Mouse (Mus musculus): ENCODE data around the gene Ergic1. TPM values are rescaled to one million over a fixed set of nuclear protein-coding genes. Genes with fewer than 3 reads are reported as not detected.

Ergic1 gene
- 126 and 134 TPM in 2 replicates for polyA plus RNA-seq (2014; fragmentation: Nextera tagmentation; extraction: Ambion mirVana)

DNA sequence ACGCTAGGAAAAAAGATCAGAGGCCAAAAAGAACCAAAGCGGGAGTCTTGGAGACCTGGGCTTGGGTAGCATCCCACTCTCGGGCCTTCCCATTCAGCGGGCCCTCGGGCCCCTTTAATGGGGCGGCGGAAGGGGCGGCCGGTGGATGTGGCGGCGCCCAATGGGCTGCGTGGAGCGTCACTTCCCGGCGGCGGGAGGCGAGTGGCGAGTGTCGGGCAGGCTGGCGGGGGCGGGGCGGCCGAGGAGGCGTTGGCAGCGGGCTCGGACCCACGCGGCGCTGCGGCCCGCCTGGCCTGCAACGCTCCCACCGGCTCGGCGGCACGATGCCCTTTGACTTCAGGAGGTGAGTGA, at the start of gene Ergic1:
Gene Ergic1, plus strand, starts transcription at position 200 of the 351 bp plus-strand sequence.
- Histone ChIP-seq H3K4me1 (ENCODE audit: control insufficient read depth, insufficient read depth, low read length) (peaks cover 19% of the 10 kb centered on the region), H3K4me2 (ENCODE audit: low read length) (peak within 1 kb of the TSS; percentile 94), H3K36me3 (ENCODE audit: control insufficient read depth, insufficient read depth, low read length) (peaks cover 15% of the 10 kb centered on the region; the same call in 1 of the 2 replicates), H3K27me3 (replicated peaks; ENCODE audit: control insufficient read depth, insufficient read depth, low read length) (no peaks in the 10 kb centered on the region), H3K4me3 (ENCODE audit: low read depth, low read length) (peak within 1 kb of the TSS; percentile 73), H3K9ac (ENCODE audit: low read length) (peak within 1 kb of the TSS; percentile 94), H3K27ac (ENCODE audit: low read depth, low read length) (peak within 1 kb of the TSS; percentile 58), H3K9me3 (replicated peaks; ENCODE audit: control insufficient read depth, low read length) (no peaks in the 10 kb centered on the region; the same call in 1 of the 2 replicates)
- peak; percentile 94 for DNase-seq (ENCODE audit: low spot score)
- ATAC-seq = peak; percentile 99
- under 1% methylated on average over 34 of the region's 36 CpGs for WGBS

DNA sequence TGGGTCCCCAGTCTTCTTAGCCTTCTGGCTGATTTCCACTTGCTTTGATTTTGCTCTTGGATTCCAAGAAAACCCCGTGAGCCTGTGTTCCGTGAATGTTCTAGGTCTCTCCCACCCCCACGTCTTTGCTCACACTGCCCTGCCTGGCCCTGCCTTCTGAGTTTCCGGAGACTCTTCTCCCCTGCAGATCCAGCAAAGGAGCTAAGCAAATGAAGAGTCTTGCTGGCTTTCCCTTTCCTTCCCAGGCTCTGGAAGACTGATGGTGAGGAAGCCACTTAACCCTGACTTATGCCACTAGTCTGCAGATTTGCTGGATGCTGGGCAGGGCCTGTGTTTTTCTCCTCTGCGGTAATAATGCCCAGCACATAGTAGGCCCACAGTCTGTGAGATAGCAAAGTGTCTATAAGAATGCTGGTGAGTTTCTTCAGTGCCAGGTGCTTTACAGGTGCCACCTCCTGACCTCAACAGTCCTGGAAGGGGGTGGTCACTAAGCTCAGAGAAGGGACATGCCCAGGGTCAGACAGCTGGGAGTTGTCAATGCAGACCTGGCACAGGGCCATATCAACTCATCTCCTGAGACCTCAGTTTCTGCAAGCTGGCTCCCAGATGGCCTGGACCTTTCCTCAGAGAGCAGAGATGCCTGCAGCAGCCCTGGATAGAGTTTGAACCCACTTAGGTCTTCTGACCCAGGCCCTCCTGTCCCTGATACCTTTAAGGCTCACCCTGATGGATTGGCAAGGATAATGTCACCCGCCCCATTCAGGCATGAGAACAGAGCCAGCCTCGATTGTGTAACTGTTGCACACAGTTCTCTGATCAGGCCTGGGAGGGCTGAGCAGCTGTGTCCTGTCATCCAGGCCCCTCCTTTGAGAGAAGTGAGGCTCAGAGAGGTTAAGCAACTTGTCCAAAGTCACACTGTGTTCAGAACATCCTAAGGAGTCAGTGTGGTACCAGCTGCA, 49.2 kb upstream of the Ergic1 start:
- no peak overlapping the region for H3K9ac ChIP-seq (ENCODE audit: low read length)
- ATAC-seq (no peak), DNase-seq (ENCODE audit: low spot score) (peak; percentile 7)
- no peak overlapping the region for H3K27ac ChIP-seq (ENCODE audit: low read depth, low read length)
- H3K36me3 ChIP-seq (ENCODE audit: control insufficient read depth, insufficient read depth, low read length) = no peaks in the 10 kb centered on the region
- H3K4me2 ChIP-seq (ENCODE audit: low read length) = no peak overlapping the region
- 66% methylated on average over 7 of the region's 7 CpGs for WGBS
- no peaks in the 10 kb centered on the region for H3K27me3 ChIP-seq (replicated peaks; ENCODE audit: control insufficient read depth, insufficient read depth, low read length)
- H3K4me1 ChIP-seq (ENCODE audit: control insufficient read depth, insufficient read depth, low read length) = peaks cover under 1% of the 10 kb centered on the region; the same call in 1 of the 2 replicates
- no peak overlapping the region for H3K4me3 ChIP-seq (ENCODE audit: low read depth, low read length)
- H3K9me3 ChIP-seq (replicated peaks; ENCODE audit: control insufficient read depth, low read length) = no peaks in the 10 kb centered on the region

DNA sequence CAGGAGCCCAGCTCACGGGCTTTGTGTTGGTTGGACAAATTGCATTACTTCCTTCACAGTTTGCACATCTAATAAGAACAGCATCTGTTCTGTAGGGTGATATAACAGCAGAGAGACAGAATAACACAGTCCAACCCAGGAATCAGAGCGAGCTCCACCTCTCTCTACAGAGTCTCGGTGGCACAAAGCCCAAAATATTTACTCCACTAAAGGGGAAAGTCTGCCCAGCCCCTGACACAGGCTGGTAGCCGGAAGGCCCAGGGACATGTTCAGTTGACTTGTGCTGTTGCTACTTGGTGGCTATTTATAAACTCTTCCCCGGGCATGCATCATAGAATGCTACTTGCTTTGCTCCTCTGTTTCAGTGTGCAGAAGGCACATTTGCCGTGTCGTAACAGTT, 48.3 kb upstream of the Ergic1 start:
- DNase-seq (ENCODE audit: low spot score) (peak; percentile 55), ATAC-seq (no peak)
- Histone ChIP-seq H3K4me3 (ENCODE audit: low read depth, low read length) (no peak overlapping the region), H3K4me1 (ENCODE audit: control insufficient read depth, insufficient read depth, low read length) (no peaks in the 10 kb centered on the region), H3K27me3 (replicated peaks; ENCODE audit: control insufficient read depth, insufficient read depth, low read length) (no peaks in the 10 kb centered on the region), H3K36me3 (ENCODE audit: control insufficient read depth, insufficient read depth, low read length) (no peaks in the 10 kb centered on the region), H3K9me3 (replicated peaks; ENCODE audit: control insufficient read depth, low read length) (no peaks in the 10 kb centered on the region), H3K4me2 (ENCODE audit: low read length) (no peak overlapping the region), H3K27ac (ENCODE audit: low read depth, low read length) (no peak overlapping the region), H3K9ac (ENCODE audit: low read length) (no peak overlapping the region)
- WGBS = 65% methylated on average over 7 of the region's 7 CpGs

DNA sequence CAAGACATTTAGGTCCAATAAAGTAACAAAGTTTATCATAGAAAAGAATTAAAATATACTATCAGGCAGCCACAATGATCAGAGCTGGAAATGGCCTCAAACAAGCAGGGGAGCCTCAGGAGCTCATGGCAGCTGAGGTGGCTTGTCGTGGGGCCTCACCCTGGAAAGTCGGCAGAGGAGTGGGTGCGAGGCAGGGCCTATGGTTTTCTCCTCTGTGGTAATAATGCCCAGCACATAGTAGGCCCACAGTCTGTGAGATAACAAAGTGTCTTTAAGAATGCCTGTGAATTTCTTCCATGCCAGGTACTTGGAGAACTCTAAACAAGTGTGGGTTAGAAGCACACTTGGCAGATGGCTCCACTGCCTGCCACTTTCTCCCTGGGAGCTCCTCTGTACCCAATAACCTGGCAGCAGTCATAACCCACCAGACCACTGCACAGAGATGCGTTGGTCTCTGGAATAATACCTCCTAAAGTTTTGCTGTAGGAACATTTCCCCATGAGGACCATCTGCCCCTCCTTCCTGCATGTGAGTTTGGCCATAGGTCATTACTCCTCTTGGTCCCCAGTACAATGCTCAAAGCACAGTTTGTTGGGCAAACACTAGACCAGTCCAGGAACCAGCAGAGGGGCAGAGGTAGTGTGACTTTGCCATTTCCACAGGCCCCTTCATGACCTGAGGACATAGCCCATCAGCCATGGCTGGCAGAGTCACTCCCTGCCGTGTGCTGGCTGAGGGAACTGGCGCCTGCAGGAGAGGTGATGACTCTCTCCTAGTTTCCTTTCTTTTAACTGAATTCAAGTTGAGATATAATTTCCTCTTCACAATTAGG, 47.6 kb upstream of the Ergic1 start:
- Histone ChIP-seq H3K4me1 (ENCODE audit: control insufficient read depth, insufficient read depth, low read length) (no peaks in the 10 kb centered on the region), H3K9me3 (replicated peaks; ENCODE audit: control insufficient read depth, low read length) (no peaks in the 10 kb centered on the region), H3K4me2 (ENCODE audit: low read length) (no peak overlapping the region), H3K4me3 (ENCODE audit: low read depth, low read length) (no peak overlapping the region), H3K36me3 (ENCODE audit: control insufficient read depth, insufficient read depth, low read length) (no peaks in the 10 kb centered on the region), H3K9ac (ENCODE audit: low read length) (no peak overlapping the region), H3K27ac (ENCODE audit: low read depth, low read length) (no peak overlapping the region), H3K27me3 (replicated peaks; ENCODE audit: control insufficient read depth, insufficient read depth, low read length) (no peaks in the 10 kb centered on the region)
- ATAC-seq (no peak), DNase-seq (ENCODE audit: low spot score) (no peak)
- WGBS = 84% methylated on average over 6 of the region's 6 CpGs

GRCm38 (mm10) chr17:26514581-26515030, 46.7 kb upstream of the Ergic1 start:
- WGBS = 93% methylated on average over 3 of the region's 3 CpGs
- Histone ChIP-seq H3K27me3 (replicated peaks; ENCODE audit: control insufficient read depth, insufficient read depth, low read length) (no peaks in the 10 kb centered on the region), H3K27ac (ENCODE audit: low read depth, low read length) (no peak overlapping the region), H3K4me1 (ENCODE audit: control insufficient read depth, insufficient read depth, low read length) (no peaks in the 10 kb centered on the region), H3K4me3 (ENCODE audit: low read depth, low read length) (no peak overlapping the region), H3K9me3 (replicated peaks; ENCODE audit: control insufficient read depth, low read length) (no peaks in the 10 kb centered on the region), H3K4me2 (ENCODE audit: low read length) (no peak overlapping the region), H3K36me3 (ENCODE audit: control insufficient read depth, insufficient read depth, low read length) (no peaks in the 10 kb centered on the region), H3K9ac (ENCODE audit: low read length) (no peak overlapping the region)
- no peak for DNase-seq (ENCODE audit: low spot score)
- ATAC-seq = no peak

- Histone ChIP-seq H3K27ac (ENCODE audit: low read depth, low read length) (no peak overlapping the region), H3K4me1 (ENCODE audit: control insufficient read depth, insufficient read depth, low read length) (no peaks in the 10 kb centered on the region), H3K36me3 (ENCODE audit: control insufficient read depth, insufficient read depth, low read length) (no peaks in the 10 kb centered on the region), H3K4me3 (ENCODE audit: low read depth, low read length) (no peak overlapping the region), H3K9me3 (replicated peaks; ENCODE audit: control insufficient read depth, low read length) (no peaks in the 10 kb centered on the region), H3K9ac (ENCODE audit: low read length) (no peak overlapping the region), H3K27me3 (replicated peaks; ENCODE audit: control insufficient read depth, insufficient read depth, low read length) (no peaks in the 10 kb centered on the region), H3K4me2 (ENCODE audit: low read length) (no peak overlapping the region)
- ATAC-seq = no peak
- WGBS = 84% methylated on average over 4 of the region's 4 CpGs
- no peak for DNase-seq (ENCODE audit: low spot score)
These were observed 45.6 kb upstream of the Ergic1 start for GRCm38 (mm10) chr17:26515675-26516074.

GRCm38 (mm10) chr17:26518306-26518705, 43.0 kb upstream of the Ergic1 start:
- Histone ChIP-seq H3K36me3 (ENCODE audit: control insufficient read depth, insufficient read depth, low read length) (no peaks in the 10 kb centered on the region), H3K27me3 (replicated peaks; ENCODE audit: control insufficient read depth, insufficient read depth, low read length) (no peaks in the 10 kb centered on the region), H3K27ac (ENCODE audit: low read depth, low read length) (no peak overlapping the region), H3K9ac (ENCODE audit: low read length) (no peak overlapping the region), H3K4me1 (ENCODE audit: control insufficient read depth, insufficient read depth, low read length) (no peaks in the 10 kb centered on the region), H3K9me3 (replicated peaks; ENCODE audit: control insufficient read depth, low read length) (no peaks in the 10 kb centered on the region), H3K4me3 (ENCODE audit: low read depth, low read length) (no peak overlapping the region), H3K4me2 (ENCODE audit: low read length) (no peak overlapping the region)
- WGBS = 84% methylated on average over 3 of the region's 3 CpGs
- no peak for ATAC-seq
- DNase-seq (ENCODE audit: low spot score) = no peak

DNA sequence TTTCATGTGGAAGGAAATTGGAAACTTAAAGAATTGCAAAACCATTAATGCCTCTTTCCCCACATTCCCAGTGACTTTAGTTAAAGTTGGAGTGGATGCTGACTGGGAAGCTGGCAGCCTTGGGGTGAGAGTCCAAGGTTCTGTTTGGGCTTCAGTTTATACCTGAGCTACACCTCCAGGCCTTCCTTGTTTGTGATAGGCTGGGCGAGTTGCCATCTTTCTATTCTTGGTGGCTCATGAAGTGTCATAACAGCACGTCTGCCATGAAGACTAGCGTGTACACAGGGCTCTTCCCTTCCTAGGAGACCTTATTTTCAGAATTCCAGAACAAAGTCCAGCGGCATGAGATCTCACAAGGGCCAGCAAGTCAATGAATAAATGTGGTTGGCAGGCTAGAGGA, 38.6 kb upstream of the Ergic1 start:
- 71% methylated on average over 4 of the region's 4 CpGs for WGBS
- Histone ChIP-seq H3K27me3 (replicated peaks; ENCODE audit: control insufficient read depth, insufficient read depth, low read length) (no peaks in the 10 kb centered on the region), H3K9ac (ENCODE audit: low read length) (no peak overlapping the region), H3K4me2 (ENCODE audit: low read length) (no peak overlapping the region), H3K4me1 (ENCODE audit: control insufficient read depth, insufficient read depth, low read length) (no peaks in the 10 kb centered on the region), H3K4me3 (ENCODE audit: low read depth, low read length) (no peak overlapping the region), H3K36me3 (ENCODE audit: control insufficient read depth, insufficient read depth, low read length) (no peaks in the 10 kb centered on the region), H3K27ac (ENCODE audit: low read depth, low read length) (no peak overlapping the region), H3K9me3 (replicated peaks; ENCODE audit: control insufficient read depth, low read length) (no peaks in the 10 kb centered on the region)
- no peak for ATAC-seq
- no peak for DNase-seq (ENCODE audit: low spot score)
